In genomic region chr10:21789847-21790530, GRCm38 (mm10) we compare ENCODE assay signal across 12 mouse cellular contexts.
DNase-seq lines count a peak whose midpoint lies in the region; ATAC-seq and TF ChIP-seq lines count a peak whose summit lies in the region.
"Had no signal": no experiment of that assay in that cellular context is flagged by ENCODE, and none has a peak within 500 bp of the region (broad histone marks: within the 10 kb centered on the region; RNA-seq: fewer than 3 reads in every experiment).

No protein-coding gene starts in this region.

- ATAC-seq in embryonic facial prominence, embryonic 14.5 days (ENCODE audit: low read depth) = 0 out of 2 replicates have a peak, but pooled peaks have one; percentile 6
- ATAC-seq in kidney, postnatal 0 days (replicated peaks; ENCODE audit: low FRiP score, low read depth) = peak; percentile 25; the same call in 1 of the 2 replicates
- ATAC-seq in forebrain, embryonic 12.5 days (ENCODE audit: low FRiP score) = no peak

- DNase-seq in gastrocnemius, adult 18-20 months (ENCODE audit: low spot score) = peak; percentile 48
- DNase-seq in gastrocnemius, postnatal 10 days = no peak
- peak; percentile 6 for DNase-seq in 416B (ENCODE audit: low read depth)
- DNase-seq in embryonic facial prominence, embryonic 14.5 days (ENCODE audit: low spot score) = no peak
- DNase-seq in kidney, postnatal 0 days (ENCODE audit: low spot score) = peak; percentile 66
- no peak for DNase-seq in cerebellum, adult 9-10 months
- DNase-seq in layer of hippocampus, adult 8-10 months (ENCODE audit: low spot score in 2 of 2) = no peak
- DNase-seq: layer of hippocampus, adult 9-11 months; liver, embryonic 13.5 days; right cerebral cortex, postnatal 4 days had no signal

- no peak overlapping the region for H3K9ac ChIP-seq in embryonic facial prominence, embryonic 14.5 days (ENCODE audit: low read depth, low read length)
- H3K9ac ChIP-seq in kidney, postnatal 0 days (ENCODE audit: low read depth, low read length) = no peak overlapping the region
- H3K9ac ChIP-seq in forebrain, embryonic 12.5 days = no peak overlapping the region
- H3K9ac ChIP-seq: liver, embryonic 13.5 days had no signal

- no peak overlapping the region for H3K4me3 ChIP-seq in embryonic facial prominence, embryonic 14.5 days (ENCODE audit: low read depth, low read length)
- no peak overlapping the region for H3K4me3 ChIP-seq in kidney, postnatal 0 days (replicated peaks; ENCODE audit: low read depth, low read length)
- H3K4me3 ChIP-seq in forebrain, embryonic 12.5 days (replicated peaks) = no peak overlapping the region
- H3K4me3 ChIP-seq: liver, embryonic 13.5 days had no signal

- H3K9me3 ChIP-seq in embryonic facial prominence, embryonic 14.5 days (ENCODE audit: control insufficient read depth, low read length) = no peaks in the 10 kb centered on the region
- H3K9me3 ChIP-seq in kidney, postnatal 0 days (replicated peaks; ENCODE audit: low read length) = no peaks in the 10 kb centered on the region
- H3K9me3 ChIP-seq in forebrain, embryonic 12.5 days = no peaks in the 10 kb centered on the region
- H3K9me3 ChIP-seq: liver, embryonic 13.5 days had no signal

- H3K4me2 ChIP-seq in embryonic facial prominence, embryonic 14.5 days (ENCODE audit: low read depth, low read length) = no peak overlapping the region
- H3K4me2 ChIP-seq in kidney, postnatal 0 days (ENCODE audit: low read length) = peak overlapping the region; percentile 38; the same call in 1 of the 2 replicates
- H3K4me2 ChIP-seq in forebrain, embryonic 12.5 days = no peak overlapping the region
- H3K4me2 ChIP-seq: liver, embryonic 13.5 days had no signal

- H3K36me3 ChIP-seq in embryonic facial prominence, embryonic 14.5 days (ENCODE audit: control insufficient read depth, insufficient read depth, low read length) = no peaks in the 10 kb centered on the region
- no peaks in the 10 kb centered on the region for H3K36me3 ChIP-seq in kidney, postnatal 0 days (ENCODE audit: insufficient read depth, low read length)
- no peaks in the 10 kb centered on the region for H3K36me3 ChIP-seq in forebrain, embryonic 12.5 days (replicated peaks)
- H3K36me3 ChIP-seq: liver, embryonic 13.5 days had no signal

- H3K4me1 ChIP-seq in embryonic facial prominence, embryonic 14.5 days (ENCODE audit: control insufficient read depth, insufficient read depth, low read length) = peaks cover 4% of the 10 kb centered on the region; the same call in 1 of the 2 replicates
- H3K4me1 ChIP-seq in kidney, postnatal 0 days (replicated peaks; ENCODE audit: insufficient read depth, low read length) = peaks cover 5% of the 10 kb centered on the region; the same call in 1 of the 2 replicates
- H3K4me1 ChIP-seq in forebrain, embryonic 12.5 days = peaks cover 9% of the 10 kb centered on the region; the same call in 1 of the 2 replicates
- H3K4me1 ChIP-seq: liver, embryonic 13.5 days had no signal

- TF ChIP-seq CTCF in kidney, postnatal 0 days (IDR thresholded peaks at IDR 0.05; ENCODE audit: low read depth) = no peak

- no peak overlapping the region for H3K27ac ChIP-seq in embryonic facial prominence, embryonic 14.5 days (replicated peaks; ENCODE audit: low read depth, low read length)
- no peak overlapping the region for H3K27ac ChIP-seq in kidney, postnatal 0 days
- H3K27ac ChIP-seq in forebrain, embryonic 12.5 days = no peak overlapping the region
- H3K27ac ChIP-seq: liver, embryonic 13.5 days had no signal

- H3K27me3 ChIP-seq in embryonic facial prominence, embryonic 14.5 days (replicated peaks; ENCODE audit: control insufficient read depth, insufficient read depth, low read length) = no peaks in the 10 kb centered on the region
- no peaks in the 10 kb centered on the region for H3K27me3 ChIP-seq in kidney, postnatal 0 days (ENCODE audit: insufficient read depth, low read length)
- H3K27me3 ChIP-seq in forebrain, embryonic 12.5 days = no peaks in the 10 kb centered on the region
- H3K27me3 ChIP-seq: CH12.LX had no signal

- WGBS in embryonic facial prominence, embryonic 14.5 days = 54% methylated on average over 17 of the region's 17 CpGs
- 21% methylated on average over 17 of the region's 17 CpGs for WGBS in kidney, postnatal 0 days
- WGBS in forebrain, embryonic 12.5 days = 79% methylated on average over 17 of the region's 17 CpGs

Comparison
In these comparisons a context has a peak if more than half of its experiments do, and no peak if none do; other contexts are left out.
1. DNase-seq: peak in gastrocnemius, adult 18-20 months (single experiment), 416B (single experiment) and kidney, postnatal 0 days (single experiment); none in gastrocnemius, postnatal 10 days (single experiment), embryonic facial prominence, embryonic 14.5 days (single experiment), cerebellum, adult 9-10 months (single experiment) and layer of hippocampus, adult 8-10 months (0 of 2).